Mouse (Mus musculus) CD4-positive helper T cell, adult 2 months (primary cell): ENCODE measurements around the gene Traf3ip2.
A peak's percentile ranks its signal among the peaks of the same experiment; 100 is the strongest.

Experiments used
- DNase-seq: peaks from one replicate; pipeline ENCODE4 v3.0.0-alpha.2; 2012; ENCODE audit warnings: low read depth, missing footprints, low spot score

Traf3ip2 gene

DNA sequence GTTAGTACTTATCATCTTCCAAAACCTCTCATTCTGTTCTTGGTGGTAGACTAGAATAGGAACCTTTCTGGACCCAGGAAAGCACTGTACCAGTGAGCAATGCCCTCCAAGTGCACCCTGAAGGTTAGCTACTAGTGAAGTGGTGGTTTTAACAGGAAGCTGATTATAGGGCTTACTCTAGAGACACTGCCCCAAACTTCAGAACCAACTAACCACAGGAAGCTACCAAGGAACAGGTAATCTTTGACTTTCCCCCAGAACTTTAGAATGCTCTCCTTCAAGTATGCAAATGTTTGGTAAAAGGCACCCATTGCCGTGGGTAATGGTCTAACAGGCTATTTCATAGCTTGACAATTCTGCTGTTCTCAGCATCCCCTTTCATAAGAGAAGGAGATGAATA is 12.6 kb upstream of the Traf3ip2 start:
- peak; percentile 62 for DNase-seq

DNA sequence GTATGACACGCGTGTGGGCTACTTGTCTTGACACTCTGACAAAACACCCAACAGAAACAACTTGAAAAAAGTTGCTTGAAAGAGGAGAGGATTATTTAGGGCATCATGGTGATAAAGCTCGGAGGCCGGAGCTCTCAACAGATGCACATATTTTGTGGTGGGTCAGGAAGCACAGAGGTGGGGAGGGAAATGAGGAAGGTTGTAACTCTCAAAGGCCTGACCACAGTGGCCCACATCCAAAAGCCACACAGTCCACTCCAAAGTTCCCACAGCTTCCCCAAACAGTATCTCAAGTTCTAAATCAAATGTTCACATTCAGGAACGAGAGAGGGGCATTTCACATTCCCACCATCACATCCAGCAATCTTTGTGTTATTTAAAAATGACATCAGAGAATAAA is 11.7 kb upstream of the Traf3ip2 start:
- DNase-seq: no peak

GRCm38 (mm10) chr10:39606434-39606833 is 6.3 kb upstream of the Traf3ip2 start:
- DNase-seq: no peak

- DNase-seq: no peak
These were observed 1.5 kb upstream of the Traf3ip2 start for GRCm38 (mm10) chr10:39611234-39611633.

DNA sequence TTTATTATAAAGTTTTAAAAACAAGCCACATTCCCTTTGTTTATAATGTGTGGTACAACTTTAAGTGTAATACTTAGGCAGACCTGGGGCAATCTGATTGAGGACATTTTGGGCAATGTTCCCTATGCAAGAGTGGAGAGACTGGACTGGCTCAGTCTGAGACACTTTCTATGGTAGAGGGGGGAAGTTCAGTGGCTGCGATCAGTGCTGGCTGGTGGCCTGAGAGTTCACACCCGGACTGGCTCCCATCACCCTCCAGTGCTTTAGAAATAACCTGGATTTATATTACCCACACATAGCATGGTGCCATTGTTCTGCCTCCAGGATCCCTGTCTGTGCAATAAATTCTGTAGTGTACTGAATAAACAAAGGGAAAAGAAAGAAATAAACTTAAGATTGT is 603 bp upstream of the Traf3ip2 start:
- DNase-seq: no peak

GRCm38 (mm10) chr10:39612989-39613831 is 476 bp downstream of the Traf3ip2 start:
- peak; percentile 87 for DNase-seq

DNA sequence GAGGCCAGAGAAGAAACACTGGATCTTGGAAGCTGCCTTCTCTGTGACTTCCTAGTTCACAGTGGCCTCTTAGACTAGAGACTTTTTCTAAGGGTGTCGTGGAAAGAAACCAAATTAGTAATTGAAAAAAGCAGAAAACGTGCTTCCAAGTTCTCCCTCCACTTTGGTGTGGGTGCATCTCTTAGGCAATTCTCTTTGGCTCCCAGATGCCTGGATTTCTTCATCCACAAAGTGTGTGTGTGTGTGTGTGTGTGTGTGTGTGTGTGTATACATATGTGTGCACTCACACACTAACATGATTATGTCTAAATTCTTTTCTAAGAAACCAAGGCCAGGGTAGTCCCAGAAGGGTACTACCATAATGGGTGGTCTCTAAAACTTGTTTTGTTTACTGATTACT is 1.2 kb downstream of the Traf3ip2 start:
- DNase-seq: no peak

DNA sequence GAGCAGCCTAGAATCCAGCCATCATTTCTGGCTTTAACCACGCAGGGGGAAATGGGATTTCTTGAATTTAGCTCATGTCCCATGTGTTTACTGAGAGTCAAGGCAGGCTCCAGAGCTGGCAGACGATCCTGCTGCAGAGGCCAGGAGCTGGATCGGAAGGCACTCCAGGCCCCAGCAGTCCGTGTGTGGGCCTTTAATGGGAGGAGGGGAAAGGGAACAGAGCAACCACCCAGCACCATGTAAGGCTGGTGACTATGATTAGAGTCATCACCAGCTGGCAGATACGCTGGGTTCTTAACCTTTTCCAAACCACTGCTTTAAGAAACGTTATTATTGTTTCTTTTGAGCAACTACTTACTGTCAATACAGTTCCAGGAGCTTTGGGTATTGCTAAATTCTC is 1.9 kb downstream of the Traf3ip2 start:
- no peak for DNase-seq

DNA sequence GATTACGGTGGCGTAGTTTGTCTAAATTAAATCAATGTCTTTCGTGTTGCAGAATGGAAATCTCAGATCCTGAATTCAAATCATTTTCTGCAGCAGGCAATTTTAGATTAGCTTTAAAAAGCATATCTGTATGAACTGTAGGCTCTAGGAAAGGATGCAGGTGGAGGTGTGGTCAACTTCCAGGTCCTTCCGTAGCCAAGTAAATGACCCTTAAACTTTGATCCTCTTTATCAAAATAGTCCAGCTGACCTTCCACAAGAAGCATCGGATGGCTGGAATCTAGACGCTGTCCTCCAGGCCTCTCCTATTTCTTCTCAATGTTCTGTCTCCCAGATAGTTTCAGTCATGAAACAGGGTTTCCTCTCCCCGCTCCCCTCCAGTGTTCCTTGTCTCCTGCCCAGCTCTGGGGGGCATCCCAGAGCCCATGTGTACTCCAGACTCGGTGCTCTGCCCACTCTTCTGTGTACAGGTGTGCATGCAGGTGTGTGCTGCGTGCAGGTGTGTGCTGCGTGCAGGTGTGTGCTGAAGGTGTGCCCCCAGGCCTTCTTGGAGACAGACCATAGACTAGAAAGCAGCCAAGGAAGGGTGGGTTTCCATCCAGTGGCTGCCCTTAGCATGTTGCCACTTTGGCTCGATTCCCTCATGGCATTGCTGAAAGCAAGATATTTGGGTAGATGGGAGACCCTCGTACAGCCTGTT is 2.9 kb downstream of the Traf3ip2 start:
- no peak for DNase-seq

DNA sequence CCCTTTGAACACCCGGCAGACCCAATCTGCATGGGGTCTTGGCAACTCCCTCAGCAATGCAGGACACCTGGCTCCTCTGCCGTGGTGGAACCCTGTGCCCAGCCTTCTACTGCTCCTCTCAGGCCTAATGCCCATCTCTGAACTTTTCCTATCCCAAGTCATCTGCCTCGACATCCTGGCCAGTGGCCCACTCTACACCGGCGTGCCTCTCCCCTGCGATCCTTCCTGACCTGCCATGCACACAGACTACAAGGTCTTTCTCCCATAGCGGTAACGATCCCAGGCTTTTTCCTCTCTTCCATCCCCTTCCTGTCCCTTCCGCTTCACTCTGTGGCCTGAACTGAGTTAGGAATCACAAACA is 3.5 kb downstream of the Traf3ip2 start:
- DNase-seq: no peak

- DNase-seq: no peak
These were observed 3.9 kb downstream of the Traf3ip2 start for GRCm38 (mm10) chr10:39616626-39617025.

DNA sequence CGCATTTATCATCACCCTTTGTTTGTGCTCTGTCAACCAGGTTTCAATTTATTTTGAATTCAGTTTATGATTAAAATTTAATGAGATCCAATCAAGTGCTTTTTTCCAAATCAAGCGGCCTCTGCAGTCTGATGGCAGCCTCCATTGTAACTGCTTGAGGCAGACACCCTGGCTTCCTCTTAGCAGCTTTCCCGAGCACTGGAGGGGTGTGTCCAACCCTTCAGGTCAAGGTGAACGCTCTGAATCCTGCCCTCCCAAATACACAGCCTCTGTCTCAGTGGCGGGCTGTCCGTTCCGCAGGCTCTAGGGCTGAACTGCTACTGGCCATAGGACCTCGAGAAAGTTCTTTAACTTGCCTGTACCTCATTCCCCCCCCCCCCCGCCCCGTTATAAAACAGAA is 5.7 kb downstream of the Traf3ip2 start:
- no peak for DNase-seq

DNA sequence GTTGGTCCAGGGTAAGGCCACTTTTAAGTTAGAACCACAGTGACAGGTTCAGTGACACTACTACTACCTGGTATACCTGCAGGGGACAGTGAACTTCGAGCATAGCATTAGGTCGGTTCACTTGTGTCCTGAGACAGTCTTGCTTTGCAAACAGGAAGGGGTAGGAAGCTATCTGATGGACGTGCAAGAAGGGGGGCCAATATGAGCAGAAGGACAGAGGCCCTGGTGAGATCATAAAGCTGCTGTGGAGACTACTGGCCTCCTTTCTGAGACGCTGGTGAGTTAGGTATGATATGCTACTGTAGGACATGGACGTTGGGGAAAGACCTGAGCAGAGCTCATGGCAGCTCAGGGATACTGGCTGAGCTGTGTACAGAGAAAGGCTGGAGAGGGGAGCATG is 7.9 kb downstream of the Traf3ip2 start:
- no peak for DNase-seq

GRCm38 (mm10) chr10:39623806-39624205 is 11.1 kb downstream of the Traf3ip2 start:
- DNase-seq: no peak

GRCm38 (mm10) chr10:39624837-39625625 is 12.3 kb downstream of the Traf3ip2 start:
- peak; percentile 24 for DNase-seq

DNA sequence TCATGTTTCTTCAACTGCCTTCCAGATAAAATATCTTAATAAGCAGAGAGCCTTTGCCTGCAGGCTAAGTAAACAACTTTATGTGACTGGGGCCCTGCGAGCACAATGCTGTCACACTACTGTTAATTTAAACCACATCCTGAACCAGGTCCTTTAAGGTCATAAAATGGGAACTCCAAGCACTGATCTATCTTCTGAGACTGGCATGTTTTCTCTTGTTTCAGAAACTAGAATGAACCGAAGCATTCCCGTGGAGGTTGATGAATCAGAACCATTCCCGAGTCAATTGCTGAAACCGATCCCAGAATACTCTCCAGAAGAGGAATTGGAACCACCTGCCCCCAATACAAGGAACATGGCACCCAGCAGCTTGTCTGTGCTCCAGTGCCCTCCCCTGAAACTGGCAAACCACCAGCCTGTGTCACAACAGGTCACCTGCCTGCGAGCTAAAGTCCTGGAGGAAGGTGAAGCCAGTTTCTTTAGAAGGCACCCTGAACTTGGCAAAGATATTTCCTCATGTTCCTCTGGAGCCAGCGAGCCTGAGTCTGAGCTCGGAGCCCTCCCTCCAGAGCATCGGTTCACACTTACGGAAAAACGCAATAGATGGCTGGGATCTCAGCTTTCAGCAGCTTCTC is 13.0 kb downstream of the Traf3ip2 start:
- DNase-seq: peak; percentile 37

GRCm38 (mm10) chr10:39626376-39626775 is 13.6 kb downstream of the Traf3ip2 start:
- DNase-seq: no peak

GRCm38 (mm10) chr10:39628799-39629517 is 16.2 kb downstream of the Traf3ip2 start:
- DNase-seq: no peak

- DNase-seq: no peak
These were observed 17.2 kb downstream of the Traf3ip2 start for GRCm38 (mm10) chr10:39629746-39630552.

DNA sequence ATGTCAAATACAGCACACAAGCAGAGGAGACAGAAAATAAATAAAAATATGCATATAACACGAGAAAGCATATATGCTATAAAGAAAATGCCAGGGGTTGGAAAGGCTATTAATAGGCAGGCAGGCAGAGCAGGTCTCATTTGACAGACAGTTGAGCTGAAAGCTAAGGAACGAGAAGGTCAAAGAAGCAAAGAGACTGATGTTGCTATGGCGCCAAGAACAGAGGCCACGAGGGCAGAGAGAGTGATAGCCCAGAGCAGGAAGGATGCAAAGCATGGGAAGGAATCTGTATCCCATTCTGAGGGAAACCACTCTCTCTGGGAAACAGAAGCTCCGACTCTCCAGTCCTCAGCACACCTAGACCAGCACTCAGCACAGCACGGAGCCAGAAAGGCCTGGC is 18.1 kb downstream of the Traf3ip2 start:
- no peak for DNase-seq
